Mouse (Mus musculus) kidney, postnatal 25 days (tissue): ENCODE results near the gene Tmem121b.

Source experiments
- DNase-seq, 2 experiments: peaks; one replicate each; pipeline ENCODE4 v3.0.0; 2021; ENCODE audit warnings: mixed read lengths in 2 of 2

Gene Tmem121b

DNA sequence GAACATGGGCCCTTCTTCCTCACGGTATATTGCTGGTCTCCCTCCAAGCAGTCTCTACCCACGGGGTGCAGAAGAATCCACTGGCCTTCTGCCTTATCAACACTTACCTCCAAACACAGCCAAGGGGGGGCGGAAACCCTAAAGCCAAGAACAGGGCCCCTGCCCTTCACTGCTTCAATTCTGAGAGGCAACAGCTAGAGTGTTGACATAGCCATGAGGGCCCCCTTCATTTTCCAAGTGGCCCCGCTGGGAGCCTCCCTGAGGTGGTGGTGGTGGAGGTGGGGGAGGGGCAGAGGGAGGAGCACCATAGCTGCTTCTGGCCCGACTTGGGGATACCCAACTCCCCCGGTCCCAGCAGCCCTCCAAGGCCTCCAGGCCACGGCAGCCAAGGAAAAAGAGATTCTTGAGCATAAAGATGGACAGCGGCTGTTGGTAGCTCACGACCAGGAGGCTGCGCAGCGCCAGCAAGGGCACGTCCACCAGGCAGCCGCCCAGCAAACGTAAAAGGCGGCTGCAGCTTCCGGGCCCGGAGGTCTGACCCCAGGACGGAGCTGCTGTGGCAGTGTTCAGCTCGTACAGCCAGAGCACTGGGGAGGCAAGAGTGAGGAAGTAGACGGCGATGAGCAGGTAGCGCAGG is 1.6 kb downstream of the Tmem121b start:
- no peak for DNase-seq

DNA sequence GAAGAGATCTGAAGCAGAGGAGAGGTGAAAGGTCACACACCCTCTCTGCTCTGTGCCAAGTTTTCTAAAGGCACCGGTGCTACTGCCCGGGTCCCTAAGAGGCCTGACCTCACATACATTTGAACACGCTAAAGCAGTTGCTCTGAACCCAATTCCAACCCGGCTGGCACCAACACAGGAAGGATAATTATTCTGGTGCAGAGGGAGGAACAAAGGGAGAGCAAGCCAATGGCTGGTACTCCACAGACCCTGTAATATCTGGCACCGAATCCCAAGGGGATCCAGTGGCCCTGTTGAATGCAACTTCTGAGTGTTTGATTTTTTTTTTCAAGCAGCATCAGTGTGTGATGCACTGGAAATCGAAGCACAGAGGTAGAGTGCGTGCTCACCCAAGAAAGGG is 2.5 kb downstream of the Tmem121b start:
- no peak for DNase-seq

DNA sequence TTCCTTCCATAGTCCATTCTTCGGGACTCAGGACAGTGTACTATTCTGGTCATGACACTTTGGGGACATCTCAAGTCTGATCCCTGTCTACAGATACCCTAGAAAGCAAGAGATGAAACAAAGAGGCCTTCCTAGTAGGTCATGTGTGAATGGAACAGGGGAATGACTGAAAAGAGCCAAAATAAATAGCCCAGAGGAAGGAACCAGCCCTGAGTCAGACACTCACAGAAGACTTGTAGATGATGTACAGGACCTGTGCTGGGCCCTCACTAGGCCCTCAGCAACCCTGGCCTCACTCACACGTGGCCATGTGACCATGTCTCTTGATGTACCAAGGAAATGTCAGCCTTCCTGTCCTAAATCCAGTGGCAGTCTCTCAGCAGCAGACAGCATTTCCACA is 4.1 kb downstream of the Tmem121b start:
- no peak for DNase-seq

DNA sequence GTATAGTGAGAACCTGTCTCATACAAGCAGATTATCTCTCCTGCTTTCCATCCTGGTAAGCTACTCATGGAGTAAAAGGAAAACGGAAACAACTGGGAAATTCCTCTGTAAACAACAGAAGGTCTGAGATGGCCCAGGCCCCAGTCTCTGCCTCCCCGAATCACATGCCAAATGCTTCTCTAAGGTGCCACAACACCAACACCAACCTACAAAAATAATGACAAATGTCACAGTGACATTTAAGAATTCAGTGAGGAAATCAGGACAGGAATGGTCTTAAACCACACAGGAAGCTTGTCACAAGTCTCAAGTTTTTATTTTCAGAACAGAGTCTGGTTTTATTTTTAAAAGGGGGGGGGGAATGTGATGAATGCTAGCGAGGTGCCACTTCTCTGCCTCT is 5.0 kb downstream of the Tmem121b start:
- no peak for DNase-seq

DNA sequence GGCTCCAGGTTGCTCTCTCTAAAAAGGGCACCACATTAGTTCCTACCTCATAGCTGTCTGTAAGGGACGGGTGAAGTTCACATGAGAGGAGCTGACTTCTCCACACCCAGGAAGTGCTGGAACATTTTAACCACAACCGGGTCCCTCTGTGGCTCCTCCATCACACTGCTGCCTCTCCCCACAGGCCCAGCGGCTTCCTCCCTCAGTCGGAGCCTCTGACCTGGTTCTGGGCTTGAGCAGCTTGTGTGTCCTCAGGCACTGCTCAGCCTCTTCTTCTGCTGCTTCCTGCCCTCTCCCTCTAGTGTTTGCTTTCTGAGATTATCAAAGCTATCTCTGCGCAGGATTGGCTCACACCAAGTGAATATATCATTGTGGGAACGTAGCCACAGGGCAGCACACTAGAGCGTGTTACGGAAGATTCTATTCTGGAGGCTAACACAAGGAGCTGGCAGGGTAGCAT is 7.5 kb downstream of the Tmem121b start:
- DNase-seq, result no peak

DNA sequence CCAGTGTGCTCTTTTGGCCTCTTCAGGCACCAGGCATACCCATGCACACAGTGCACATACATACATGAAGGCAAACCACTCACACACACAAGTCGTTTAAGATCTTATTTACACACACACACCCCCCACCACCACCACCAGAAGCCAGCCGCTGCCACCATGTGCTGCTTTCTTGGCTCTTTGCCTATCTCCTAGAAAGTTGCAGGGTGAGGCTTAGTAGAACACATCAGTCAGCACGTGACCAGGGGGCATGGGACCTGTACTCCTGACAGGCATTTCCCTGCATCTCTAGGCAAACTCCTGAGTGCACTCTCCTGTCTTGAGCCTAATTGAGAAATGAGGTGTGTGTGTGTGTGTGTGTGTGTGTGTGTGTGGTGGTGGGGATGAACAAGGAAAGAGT is 8.6 kb downstream of the Tmem121b start:
- DNase-seq, result no peak

DNA sequence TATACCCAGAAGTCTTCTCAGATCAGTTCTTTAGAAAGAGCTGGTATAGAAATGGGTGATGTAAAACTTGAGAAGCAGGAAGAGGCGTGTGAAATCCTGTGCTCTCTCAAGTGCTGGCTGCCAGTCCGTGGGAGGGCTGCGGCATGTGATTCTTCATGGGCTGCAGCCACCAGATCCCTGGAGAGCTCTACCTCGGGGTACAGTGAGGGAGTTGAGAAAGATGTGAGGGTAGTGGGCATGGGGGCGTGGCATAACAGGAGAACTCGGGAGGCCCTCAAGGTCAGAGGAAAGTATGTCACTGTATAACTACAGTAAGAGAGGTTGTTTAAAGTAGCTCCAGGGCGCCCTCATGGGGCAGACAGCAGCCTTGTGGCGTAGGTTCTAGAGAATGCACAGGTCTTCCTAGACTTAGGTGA is 10.4 kb downstream of the Tmem121b start:
- DNase-seq, result peak; percentile 67 to 71

DNA sequence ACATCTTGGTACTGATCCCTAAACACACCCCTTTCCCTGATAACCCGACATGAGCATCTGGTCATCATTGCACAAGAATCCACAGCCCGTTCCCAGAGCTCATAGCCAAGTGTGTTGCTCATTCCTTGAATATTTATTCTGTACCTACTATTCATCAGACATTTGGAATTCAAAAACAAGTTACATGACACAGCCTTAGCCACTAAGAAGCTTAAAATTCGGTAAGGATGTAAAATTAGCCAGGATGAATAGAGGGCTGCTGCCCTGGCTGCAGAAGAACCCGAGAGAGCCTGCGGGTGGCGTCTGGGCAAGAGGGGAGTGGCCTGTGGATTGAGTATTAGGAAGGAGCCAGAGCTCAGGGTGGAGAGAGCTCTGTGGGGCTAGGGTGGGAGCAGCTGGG is 10.9 kb downstream of the Tmem121b start:
- no peak for DNase-seq

DNA sequence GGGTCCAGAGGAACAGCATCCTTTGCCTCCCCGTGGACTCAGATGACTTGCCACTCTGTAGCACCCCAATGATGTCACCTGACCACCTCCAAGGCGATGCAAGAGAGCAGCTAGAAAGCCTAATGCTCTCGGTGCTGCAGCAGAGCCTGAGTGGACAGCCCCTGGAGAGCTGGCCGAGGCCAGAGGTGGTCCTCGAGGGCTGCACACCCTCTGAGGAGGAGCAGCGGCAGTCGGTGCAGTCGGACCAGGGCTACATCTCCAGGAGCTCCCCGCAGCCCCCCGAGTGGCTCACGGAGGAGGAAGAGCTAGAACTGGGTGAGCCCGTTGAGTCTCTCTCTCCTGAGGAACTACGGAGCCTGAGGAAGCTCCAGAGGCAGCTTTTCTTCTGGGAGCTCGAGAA is 11.6 kb downstream of the Tmem121b start:
- DNase-seq, result no peak

DNA sequence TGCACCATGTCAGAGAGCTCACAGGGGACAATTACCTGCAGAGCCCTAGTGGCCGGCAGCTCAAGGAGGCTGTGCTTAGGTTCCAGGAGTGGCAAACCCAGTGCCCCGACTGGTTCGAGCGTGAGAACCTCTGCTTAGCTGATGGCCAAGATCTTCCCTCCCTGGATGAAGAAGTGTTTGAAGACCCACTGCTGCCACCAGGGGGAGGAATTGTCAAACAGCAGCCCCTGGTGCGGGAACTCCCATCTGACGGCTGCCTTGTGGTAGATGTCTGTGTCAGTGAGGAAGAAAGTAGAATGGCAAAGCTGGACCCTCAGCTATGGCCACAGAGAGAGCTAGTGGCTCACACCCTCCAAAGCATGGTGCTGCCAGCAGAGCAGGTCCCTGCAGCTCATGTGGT is 12.1 kb downstream of the Tmem121b start:
- DNase-seq, result peak in 1 of 2 experiments; percentile 50

DNA sequence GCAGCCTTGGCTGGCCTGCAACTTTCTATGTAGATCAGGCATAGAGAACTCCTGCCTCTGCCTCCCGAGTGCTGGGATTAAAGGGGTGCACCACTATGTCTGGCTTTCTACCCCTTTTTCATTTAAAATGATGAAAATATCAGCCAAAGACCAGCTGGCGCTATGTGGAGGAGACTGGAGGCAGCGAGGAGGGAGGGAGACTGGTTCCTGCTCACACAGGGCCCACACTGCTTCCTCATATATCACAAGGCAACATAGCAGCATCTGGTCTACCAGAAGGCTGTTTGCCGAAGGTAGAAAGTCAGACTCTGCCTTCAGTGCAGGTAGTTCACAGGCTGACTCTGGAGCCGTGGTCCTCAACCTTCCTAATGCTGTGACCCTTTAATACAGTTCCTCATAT is 13.2 kb downstream of the Tmem121b start:
- no peak for DNase-seq

DNA sequence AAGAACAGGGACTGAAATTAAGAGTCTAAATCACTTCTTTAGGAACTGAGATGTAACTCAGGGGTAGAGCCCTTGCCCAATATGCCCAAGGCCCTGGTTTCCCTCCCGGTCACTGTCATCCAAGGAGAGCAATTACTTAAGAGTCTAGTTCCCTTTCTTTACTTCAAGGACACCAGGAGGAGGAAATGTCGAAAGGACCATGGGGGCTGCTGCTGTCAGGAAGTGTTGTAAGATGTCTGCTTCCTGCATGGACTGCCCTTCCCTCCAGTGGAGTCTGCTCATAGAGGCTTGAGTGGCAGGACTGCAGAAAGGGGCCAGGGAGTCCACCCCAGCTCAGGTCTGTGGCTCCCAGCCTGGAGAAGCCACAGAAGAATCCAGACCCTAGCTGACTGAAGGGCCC is 14.3 kb downstream of the Tmem121b start:
- no peak for DNase-seq

DNA sequence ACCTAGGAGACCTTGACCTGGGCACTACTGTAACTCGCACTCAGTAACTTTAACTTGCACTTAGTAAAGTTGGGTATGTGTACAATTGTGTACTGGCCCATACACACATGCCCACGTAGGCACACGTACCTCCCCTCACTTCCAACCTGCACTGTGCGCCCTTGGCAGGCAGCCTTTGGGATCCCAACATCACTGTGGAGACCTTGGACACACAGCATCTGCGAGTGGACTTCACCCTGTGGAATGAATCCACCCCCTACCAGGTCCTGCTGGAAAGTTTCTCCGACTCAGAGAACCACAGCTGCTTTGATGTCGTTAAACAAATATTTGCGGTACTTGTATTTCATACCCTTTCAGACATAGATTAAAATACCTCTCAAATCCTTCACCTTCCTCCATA is 18.3 kb downstream of the Tmem121b start:
- DNase-seq, result peak; percentile 60 to 81

DNA sequence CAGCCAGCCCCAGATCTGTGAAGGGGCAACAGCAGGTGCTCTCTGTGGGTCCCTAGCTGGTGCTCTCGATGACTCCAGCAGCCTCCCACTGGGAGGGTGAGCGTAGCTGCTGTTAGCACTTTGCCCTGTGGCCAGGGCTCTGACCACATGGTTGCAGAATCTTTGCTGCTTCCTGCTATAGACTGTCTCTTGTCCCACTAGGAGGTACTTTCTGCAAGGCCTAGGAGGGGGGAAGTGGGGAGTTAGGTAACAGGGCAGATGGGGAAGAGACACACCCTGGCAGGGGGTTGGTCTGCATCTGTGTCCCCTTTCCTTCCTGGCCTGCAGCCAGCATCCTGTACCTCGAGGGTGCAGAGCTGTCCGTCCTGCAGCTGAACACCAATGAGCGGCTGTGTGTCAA is 20.2 kb downstream of the Tmem121b start:
- DNase-seq, result peak; percentile 26 to 77

DNA sequence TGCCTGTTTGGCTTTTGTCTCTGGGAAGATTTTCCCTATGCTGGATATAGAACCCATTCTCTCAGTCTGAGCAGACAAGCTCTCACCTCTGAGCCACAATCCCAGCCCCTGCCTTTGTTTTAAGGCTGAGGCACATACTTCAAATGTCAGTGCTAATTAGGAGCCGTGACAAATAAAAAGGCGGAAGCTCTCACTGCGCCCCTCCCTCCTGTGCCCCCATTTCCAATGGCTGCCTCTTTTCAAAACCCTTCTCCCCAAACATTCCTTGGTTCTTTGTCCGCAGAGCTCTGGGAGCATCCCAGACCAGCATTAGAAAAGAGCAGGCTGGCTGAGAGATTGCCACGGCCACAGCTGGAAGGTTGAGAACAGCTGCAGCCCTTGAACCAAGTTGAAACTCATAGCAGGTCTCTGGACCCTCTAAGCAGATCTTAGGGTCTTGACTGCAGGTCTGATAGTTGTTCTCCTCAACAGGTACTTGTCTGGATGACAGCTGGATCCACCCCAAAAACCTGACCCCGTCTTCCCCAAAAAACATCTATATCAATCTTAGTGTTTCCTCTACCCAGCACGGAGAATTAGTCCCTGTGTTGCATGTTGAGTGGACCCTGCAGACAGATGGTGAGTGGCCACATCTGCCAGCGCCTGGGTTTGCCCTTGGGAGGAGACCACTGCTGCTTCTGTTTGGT is 21.0 kb downstream of the Tmem121b start:
- no peak for DNase-seq

DNA sequence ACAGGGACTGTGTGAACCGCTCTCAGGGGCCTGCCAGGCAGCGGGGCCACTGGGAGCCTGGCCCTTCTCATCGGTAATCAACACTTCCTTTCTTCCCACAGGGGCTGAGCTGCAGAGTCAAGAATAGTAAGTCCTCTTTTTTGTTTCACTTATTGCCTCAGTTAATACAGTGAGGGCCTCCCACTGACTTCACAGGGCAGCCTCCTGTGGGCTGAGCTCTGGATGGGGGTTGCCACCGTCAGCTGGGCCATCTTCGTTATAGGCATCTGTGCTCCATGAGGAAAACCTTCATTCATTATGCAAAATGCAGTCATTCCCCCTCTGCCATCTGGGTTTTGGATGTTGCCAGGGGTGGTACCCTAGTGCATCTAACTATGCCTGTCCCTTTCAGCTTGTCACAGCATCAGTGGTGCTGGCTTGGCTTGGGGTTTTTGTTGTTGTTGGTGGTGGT is 21.6 kb downstream of the Tmem121b start:
- no peak for DNase-seq

DNA sequence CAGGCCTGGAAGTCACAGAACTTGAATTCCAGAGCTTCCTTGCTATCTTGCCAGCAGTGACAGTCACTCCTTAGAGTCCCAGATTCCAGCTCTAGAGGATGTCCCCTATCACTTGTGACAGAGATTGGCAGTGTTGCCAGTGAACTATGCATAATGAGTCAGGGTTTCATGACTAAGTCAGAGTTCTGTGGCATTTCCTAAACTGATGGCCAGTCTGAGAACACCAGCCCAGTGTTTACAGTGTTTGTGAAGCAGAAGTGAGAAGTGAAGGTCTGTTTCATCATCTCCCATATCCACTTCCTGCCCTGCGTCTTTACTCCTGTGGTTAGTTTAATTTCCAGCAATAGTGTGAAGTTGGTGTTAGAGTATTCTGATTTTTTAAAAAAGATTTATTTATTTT is 22.9 kb downstream of the Tmem121b start:
- DNase-seq, result no peak

DNA sequence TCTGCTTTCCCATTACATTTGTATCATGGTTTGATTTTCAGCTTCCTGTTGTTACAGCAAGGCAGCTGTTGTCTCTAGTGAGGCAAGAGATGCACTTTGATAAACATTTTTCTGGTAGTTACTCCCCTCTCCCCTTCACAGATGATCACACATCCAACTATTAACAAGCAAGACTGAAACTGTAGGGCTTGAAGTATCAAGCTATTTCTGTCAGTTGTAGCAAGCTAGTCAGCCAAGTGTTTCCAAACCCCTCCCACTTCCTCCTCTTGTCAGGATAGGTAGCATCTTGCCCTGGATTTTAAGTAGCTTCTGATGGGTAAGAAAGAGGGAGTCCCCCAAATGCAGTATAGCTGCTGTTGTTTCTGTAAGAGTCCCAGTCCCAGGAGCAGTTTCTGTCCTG is 23.8 kb downstream of the Tmem121b start:
- DNase-seq, result no peak

DNA sequence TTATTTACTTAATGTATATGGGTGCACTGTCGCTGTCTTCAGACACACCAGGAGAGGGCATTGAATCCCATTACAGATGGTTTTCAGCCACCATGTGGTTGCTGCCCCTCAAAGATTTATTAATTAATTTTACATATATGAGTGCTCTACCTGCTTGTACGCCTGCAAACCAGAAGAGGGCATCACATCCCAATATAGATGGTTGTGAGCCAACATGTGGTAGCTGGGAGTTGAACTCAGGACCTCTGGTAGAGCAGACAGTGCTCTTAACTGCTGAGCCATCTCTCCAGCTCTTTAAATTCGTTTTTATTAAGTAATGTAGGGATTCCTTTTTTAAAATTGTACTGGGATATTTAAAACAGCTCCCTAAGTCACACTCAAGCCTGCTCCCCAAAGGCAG is 24.3 kb downstream of the Tmem121b start:
- DNase-seq, result no peak

DNA sequence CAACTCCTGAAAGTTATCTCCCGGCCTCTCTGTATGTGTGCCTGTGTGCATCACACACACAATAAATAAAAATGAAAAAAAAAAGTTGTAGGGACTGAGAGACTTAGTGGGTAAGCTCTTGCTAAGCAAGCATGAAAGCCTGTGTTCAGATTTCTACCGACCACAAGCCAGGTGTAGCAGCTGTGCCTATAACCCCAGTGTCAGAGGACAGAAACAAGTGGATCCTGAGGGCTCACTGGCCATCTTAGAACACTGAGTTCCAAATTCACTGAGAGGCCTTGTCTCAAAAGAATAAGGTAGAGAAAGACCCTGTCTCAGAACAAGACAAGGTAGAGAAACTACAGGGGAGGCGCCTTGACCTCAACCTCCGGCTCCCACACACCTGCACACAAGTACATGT is 25.3 kb downstream of the Tmem121b start:
- no peak for DNase-seq

DNA sequence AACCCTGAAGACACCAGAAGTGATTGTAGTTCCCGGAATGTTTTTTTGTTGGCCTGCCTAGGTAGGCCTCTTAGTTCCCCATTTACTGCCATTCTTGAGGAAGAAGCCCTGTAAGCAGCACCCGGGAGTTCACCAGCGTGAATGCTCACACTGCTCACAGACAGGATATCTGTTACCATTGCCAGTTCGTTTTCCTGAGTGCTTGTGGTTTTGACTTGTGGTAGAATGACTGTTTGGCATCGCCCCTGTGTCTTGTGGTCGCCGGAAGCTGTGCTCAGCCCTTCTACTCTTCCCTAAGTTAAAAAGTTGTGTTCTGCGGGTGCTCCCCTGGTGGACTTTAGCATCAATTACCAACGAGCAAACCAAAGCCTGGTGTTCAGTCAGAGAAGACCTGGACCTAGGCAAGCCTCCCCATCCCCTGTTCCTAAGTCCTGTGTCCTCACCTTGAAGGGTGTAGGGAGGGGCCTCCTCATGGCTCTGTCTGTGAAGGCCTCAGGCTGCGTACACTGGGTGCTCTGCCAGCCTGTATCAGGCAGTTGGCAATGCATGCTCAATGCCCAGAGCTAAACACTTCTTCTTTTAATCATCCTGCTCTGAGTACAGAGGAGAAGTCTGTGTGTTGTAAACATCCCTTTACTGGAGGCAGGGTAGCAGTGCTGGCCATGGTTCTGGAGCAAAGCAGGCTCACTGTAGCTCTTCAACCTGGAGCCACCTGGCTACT is 26.8 kb downstream of the Tmem121b start:
- peak; percentile 45 to 83 for DNase-seq

DNA sequence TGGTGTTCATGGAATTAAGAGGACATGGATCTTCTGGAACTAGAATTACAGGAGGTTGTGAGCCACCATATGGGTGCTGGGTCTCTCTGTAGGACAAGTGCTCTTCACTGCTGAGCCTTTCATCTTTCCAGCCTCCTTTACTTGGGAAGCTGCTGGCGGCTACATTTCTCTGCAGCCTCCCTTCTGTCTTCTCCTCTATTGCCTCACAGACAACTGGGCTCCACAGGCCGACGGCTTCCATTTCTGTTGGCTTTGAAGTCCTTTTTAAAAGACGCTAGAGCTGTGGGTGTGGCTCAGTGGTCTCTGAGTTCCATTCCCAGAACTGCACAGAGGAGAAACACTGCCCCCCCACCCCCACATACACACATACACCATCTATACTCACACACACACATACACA is 28.2 kb downstream of the Tmem121b start:
- no peak for DNase-seq

DNA sequence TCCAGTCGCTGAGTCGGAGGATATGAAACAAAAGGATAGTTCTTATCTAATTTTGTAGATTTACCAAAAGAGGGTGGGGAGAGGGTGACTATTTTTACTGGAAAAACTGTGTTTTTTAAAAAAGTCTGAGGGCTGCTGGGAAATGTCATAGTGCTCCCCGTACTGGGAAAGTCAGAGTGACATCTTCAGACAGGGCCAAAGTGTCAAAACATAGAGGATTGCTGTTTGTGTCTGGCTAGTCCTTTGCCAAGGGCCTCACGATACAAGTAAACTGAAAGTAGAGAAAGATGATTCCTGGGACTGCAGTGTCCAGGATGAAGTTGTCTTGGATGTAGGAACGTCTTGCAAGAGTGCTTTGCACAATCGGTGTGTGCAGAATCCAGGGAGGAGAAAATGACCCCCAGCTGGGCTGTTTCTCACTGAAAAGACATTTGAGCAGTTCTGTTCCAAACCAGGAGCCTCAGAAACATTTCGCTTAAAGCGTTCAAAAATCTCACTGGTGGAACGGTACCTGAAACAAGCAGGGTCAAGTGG is 29.1 kb downstream of the Tmem121b start:
- no peak for DNase-seq

DNA sequence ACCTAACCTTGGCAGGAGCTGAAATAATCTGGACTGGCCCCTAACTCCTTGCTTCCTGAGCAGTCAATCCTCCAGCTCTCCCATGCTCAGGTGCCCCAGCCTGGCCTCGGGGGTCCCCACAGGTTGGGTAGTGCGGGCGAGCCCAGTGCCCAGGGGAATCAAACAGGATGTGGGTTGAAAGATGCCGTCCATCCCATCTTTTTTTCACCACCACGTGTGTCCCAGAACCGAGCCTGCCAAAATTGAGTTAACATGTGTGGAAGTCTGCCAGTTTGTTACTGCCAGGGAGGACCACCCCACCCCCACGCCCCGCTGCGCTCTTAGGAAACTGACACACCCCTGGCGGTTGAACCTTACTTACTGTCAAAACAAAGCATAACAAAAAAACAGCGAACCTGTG is 29.7 kb downstream of the Tmem121b start:
- peak; percentile 55 to 67 for DNase-seq
